Mouse (Mus musculus) forebrain, embryonic 14.5 days (tissue): ENCODE results near the gene Serpine1. TPM values are rescaled to one million over a fixed set of nuclear protein-coding genes. Genes with fewer than 3 reads are reported as not detected.

ENCODE experiments used
- ATAC-seq: fragments of 200-750 bp; cut with Nextera tagmentation; 2 replicates; pipeline ENCODE4 v1.8.0; 2017; ENCODE audit warnings: mild to moderate bottlenecking, moderate library complexity
- DNase-seq: peaks from one replicate; pipeline ENCODE4 v3.0.0-alpha.2; 2015; ENCODE audit warnings: low spot score
- H3K27ac ChIP-seq: fragments of 300-500 bp; sonication (generic); 2 replicates; pipeline ENCODE4 v1.5.1; 2014; ENCODE audit warnings: low read depth, mild to moderate bottlenecking, control low read depth, low read length, moderate library complexity
- H3K27me3 ChIP-seq: fragments of 300-500 bp; sonication (generic); replicated peaks from 2 replicates; pipeline ENCODE4 v1.6.1; 2014; ENCODE audit warnings: low read length, control low read depth, mixed read lengths; ENCODE audit not compliant: control insufficient read depth, insufficient read depth
- H3K36me3 ChIP-seq: fragments of 300-500 bp; sonication (generic); 2 replicates; pipeline ENCODE4 v1.6.1; 2014; ENCODE audit warnings: low read length, control low read depth; ENCODE audit not compliant: control insufficient read depth, insufficient read depth
- H3K4me1 ChIP-seq: fragments of 300-500 bp; sonication (generic); 2 replicates; pipeline ENCODE4 v1.6.1; 2014; ENCODE audit warnings: antibody characterized with exemption, low read length, control low read depth; ENCODE audit not compliant: control insufficient read depth, insufficient read depth
- H3K4me2 ChIP-seq: fragments of 300-500 bp; sonication (generic); 2 replicates; pipeline ENCODE4 v1.6.1; 2014; ENCODE audit warnings: mild to moderate bottlenecking, control low read depth, low read length
- H3K4me3 ChIP-seq: fragments of 300-500 bp; sonication (generic); 2 replicates; pipeline ENCODE4 v1.5.1; 2014; ENCODE audit warnings: low read depth, low read length, control low read depth
- H3K9ac ChIP-seq: fragments of 300-500 bp; sonication (generic); 2 replicates; pipeline ENCODE4 v1.6.1; 2014; ENCODE audit warnings: mild to moderate bottlenecking, low read length, control low read depth, moderate library complexity
- H3K9me3 ChIP-seq: fragments of 300-500 bp; sonication (generic); replicated peaks from 2 replicates; pipeline ENCODE4 v1.6.1; 2016; ENCODE audit warnings: low read length, control low read depth, mixed read lengths; ENCODE audit not compliant: control insufficient read depth
- WGBS: fragments of 180-500 bp; shearing (Covaris S2); extraction: QIAGEN DNeasy Blood & Tissue Kit; methylation state at CpG from one replicate; pipeline ENCODE4 v1.1.7; 2014; 5-methylcytosine and 5-hydroxymethylcytosine counted together
- polyA plus RNA-seq: library from polyadenylated mRNA; unstranded; fragments of >200 nt; fragmentation: Nextera tagmentation; extraction: Ambion mirVana; gene quantifications from 2 replicates; pipeline ENCODE4 v1.2.1, GENCODE M21; 2014

Gene Serpine1
- polyA plus RNA-seq, 1 experiment from 2014 or later, result 0.28 TPM

DNA sequence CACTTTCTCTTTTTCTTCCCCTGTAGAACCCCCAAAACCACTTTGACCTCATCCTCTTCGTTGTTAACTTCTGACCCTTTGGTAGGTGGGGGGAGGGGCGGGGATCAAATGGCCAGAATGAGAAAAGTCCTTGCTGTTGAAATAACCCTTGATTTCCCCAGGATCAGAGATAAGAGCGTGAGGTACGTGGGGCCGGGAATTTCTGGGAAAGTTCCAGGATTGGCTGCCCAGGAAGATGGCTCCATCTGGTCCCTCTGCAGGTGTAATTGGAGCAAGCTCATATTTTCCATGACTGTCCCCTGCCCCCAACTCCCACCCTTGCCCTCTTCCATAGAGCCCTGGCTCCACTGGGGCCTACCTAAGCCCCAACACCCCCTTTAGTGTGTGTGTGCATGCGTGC lies 3.7 kb upstream of the Serpine1 start:
- no peaks in the 10 kb centered on the region for H3K4me1 ChIP-seq
- H3K9me3 ChIP-seq, result no peaks in the 10 kb centered on the region
- H3K27me3 ChIP-seq, result no peaks in the 10 kb centered on the region
- no peak for DNase-seq
- no peak overlapping the region for H3K9ac ChIP-seq
- H3K4me2 ChIP-seq, result no peak overlapping the region
- WGBS, result 79% methylated on average over 6 of the region's 6 CpGs
- no peak for ATAC-seq
- H3K36me3 ChIP-seq, result no peaks in the 10 kb centered on the region
- no peak overlapping the region for H3K27ac ChIP-seq
- H3K4me3 ChIP-seq, result no peak overlapping the region

DNA sequence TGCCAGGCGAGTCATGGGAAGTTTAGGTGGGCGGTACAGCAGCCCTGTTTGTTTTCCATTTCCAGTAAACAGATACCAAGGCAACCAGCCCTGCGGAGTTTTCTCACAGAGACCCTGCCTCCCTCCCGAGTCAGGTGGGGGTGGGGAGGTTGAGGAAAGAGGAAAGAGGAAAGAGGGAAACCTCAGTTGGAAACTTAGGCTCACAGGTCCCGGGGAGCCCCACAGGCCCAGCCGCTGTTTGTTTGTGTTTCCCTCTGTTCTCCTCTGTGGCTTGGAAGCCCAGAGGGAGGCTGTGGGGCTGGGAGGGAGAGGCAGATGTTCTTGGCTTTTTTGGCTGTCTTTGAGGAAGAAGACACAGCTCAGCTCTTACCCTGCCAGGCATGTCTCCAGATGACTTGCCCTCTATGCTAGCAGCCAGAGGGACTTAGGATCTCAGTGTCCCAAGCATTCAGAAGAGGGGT lies 2.2 kb upstream of the Serpine1 start:
- DNase-seq, result no peak
- WGBS, result 39% methylated on average over 6 of the region's 6 CpGs
- Histone ChIP-seq H3K4me1 (no peaks in the 10 kb centered on the region), H3K9me3 (no peaks in the 10 kb centered on the region), H3K36me3 (no peaks in the 10 kb centered on the region), H3K4me3 (no peak overlapping the region), H3K9ac (no peak overlapping the region), H3K27me3 (no peaks in the 10 kb centered on the region), H3K27ac (no peak overlapping the region), H3K4me2 (no peak overlapping the region)
- ATAC-seq, result no peak

DNA sequence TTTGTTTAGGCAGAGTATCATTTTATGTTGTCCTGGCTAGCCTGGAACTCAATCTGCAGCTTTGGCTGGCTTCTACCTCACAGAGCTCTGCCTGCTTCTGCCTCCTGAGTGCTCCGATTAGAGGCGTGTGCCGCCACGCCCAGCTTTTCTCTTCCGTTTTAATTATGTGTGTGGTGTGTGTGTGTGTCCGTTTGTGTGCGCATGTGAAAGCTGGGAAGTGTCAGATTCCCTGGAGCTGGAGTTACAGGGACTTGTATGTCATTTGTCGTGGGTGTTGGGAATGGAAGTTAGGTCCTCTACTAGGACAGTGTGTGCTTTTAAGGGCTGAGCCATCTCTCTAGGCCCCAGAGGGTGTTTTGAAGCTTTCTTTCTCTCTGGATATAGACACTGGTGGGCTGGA lies 1.1 kb upstream of the Serpine1 start:
- Histone ChIP-seq H3K9ac (no peak overlapping the region), H3K36me3 (no peaks in the 10 kb centered on the region), H3K4me3 (no peak overlapping the region), H3K9me3 (no peaks in the 10 kb centered on the region), H3K4me2 (no peak overlapping the region), H3K4me1 (no peaks in the 10 kb centered on the region), H3K27me3 (no peaks in the 10 kb centered on the region), H3K27ac (no peak overlapping the region)
- DNase-seq (no peak), ATAC-seq (no peak)
- WGBS, result 90% methylated on average over 8 of the region's 8 CpGs

DNA sequence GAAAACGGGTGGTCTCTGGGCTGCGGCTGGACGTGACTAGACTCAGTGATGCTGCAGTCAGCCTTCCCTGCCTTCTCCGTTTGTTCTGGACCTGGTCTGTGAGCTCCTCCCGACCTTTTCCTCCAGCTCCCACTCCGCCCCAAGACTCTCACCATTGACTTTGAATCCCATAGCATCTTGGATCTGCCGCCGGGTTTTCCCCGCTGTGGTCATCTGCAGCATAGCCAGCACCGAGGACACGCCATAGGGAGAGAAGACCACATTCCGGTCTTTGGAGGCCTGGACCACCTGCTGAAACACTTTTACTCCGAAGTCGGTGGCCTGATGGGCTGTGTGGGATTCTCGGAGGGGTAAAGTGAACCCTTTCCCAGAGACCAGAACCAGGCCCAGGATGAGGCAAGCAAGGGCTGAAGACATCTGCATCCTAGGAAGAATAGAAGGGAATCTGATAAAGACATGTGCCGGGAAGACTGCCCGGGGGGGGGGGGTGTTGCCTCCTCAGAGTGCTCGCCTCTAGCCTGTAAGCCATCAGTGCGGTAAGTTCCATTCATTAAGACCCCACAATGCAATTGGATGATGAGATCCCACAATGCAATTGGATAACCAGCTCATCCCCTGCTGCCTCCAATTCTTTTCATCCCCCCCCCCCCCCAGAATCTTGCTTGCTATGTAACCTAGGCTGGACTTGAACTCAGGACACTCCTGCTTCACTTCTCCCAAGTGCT lies 1.0 kb downstream of the Serpine1 start:
- Histone ChIP-seq H3K27ac (no peak overlapping the region), H3K4me2 (no peak overlapping the region)

DNA sequence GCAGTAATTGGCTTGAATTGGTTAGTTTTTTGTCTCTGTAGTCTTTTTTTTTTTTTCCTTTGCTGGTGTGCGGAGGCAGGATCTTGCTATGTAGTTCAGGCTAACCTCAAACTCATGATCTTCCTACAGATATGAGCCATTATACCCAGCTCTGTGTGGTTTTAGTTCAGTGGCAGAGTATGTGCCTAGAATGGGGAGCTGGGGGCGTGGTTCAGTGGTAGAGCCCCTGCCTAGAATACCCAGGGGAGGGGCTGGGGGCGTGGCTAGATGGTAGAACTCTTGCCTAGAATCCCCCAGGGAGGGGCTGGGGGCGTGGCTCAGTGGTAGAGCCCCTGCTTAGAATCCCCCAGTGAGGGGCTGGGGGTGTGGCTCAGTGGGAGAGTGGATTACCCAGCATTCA lies 3.4 kb downstream of the Serpine1 start:
- no peak overlapping the region for H3K4me2 ChIP-seq
- no peak for ATAC-seq
- WGBS, result 75% methylated on average over 4 of the region's 4 CpGs

More for the DNA sequence above, 1.0 kb downstream of the Serpine1 start:
- Histone ChIP-seq H3K27me3 (no peaks in the 10 kb centered on the region), H3K9ac (no peak overlapping the region), H3K4me1 (no peaks in the 10 kb centered on the region), H3K9me3 (no peaks in the 10 kb centered on the region), H3K4me3 (no peak overlapping the region), H3K36me3 (no peaks in the 10 kb centered on the region)
- ATAC-seq (no peak), DNase-seq (no peak)
- WGBS, result 81% methylated on average over 19 of the region's 19 CpGs

DNA sequence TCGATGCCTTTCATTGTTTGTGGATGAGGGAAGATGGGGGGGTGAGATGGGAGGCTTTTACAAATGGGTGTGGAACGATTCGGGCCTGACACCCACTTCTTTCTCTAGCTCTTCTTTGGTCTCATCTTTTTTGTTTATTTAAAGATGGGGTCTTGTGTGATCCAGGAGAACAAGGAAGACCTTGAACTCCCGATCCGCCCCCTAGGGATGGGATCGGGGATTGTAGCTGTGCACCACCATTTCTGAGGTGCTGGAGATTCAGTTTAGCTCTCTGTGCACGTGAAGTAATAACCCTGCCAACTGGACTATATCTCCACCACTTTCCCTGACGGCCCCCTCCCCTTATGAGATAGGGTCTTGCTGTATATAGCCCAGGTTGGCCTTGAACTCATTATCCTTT lies 6.1 kb downstream of the Serpine1 start:
- 75% methylated on average over 8 of the region's 8 CpGs for WGBS
- Histone ChIP-seq H3K4me2 (no peak overlapping the region), H3K4me3 (no peak overlapping the region), H3K9me3 (no peaks in the 10 kb centered on the region), H3K4me1 (no peaks in the 10 kb centered on the region), H3K27me3 (no peaks in the 10 kb centered on the region), H3K36me3 (no peaks in the 10 kb centered on the region), H3K27ac (no peak overlapping the region), H3K9ac (no peak overlapping the region)
- ATAC-seq (no peak), DNase-seq (no peak)

More for the DNA sequence above, 3.4 kb downstream of the Serpine1 start:
- DNase-seq, result no peak
- no peak overlapping the region for H3K4me3 ChIP-seq
- H3K36me3 ChIP-seq, result no peaks in the 10 kb centered on the region
- no peak overlapping the region for H3K9ac ChIP-seq
- no peaks in the 10 kb centered on the region for H3K4me1 ChIP-seq
- H3K9me3 ChIP-seq, result no peaks in the 10 kb centered on the region
- no peaks in the 10 kb centered on the region for H3K27me3 ChIP-seq
- no peak overlapping the region for H3K27ac ChIP-seq

DNA sequence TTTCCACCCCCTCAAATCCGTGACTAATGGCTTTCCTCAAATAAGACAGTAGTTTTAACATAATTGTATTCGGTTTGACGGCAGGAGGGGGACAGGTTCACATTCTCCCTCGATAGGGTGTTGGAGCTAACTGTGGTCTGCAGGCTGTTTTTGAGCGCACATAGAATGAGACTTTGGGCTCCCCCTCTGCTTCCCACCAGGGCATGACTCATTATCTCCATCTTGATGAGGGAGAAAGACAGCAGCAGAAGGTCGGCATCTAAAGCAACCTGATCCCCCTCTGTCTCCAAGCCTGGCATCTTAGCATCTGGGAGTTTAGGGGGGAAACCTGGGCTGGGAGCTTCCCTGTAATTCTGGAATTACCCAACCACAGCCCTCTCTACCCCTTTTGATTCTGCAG lies 6.6 kb downstream of the Serpine1 start:
- Histone ChIP-seq H3K27ac (no peak overlapping the region), H3K4me2 (no peak overlapping the region), H3K36me3 (no peaks in the 10 kb centered on the region), H3K4me3 (no peak overlapping the region), H3K27me3 (no peaks in the 10 kb centered on the region), H3K4me1 (no peaks in the 10 kb centered on the region), H3K9ac (no peak overlapping the region), H3K9me3 (no peaks in the 10 kb centered on the region)
- DNase-seq, result no peak
- ATAC-seq, result no peak
- 69% methylated on average over 6 of the region's 6 CpGs for WGBS

DNA sequence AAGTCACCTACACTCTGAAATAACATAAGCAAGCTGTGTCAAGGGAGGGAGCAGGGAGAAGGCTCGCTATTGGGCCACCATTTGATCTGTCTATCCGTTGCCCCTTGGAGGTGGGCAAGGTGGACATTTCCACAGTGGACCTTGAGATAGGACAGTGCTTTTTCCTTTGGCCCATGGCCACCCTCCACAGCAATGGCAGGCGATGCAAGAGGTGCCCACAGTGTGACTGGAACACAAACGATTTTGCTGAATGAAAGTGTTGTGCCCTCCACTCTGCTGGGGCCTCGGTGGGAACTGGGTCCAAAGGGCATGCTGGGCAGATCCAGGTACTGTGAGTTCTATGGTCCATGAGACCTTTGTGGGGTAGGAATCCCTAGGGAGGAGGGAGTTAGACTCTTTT lies 9.5 kb downstream of the Serpine1 start:
- no peaks in the 10 kb centered on the region for H3K9me3 ChIP-seq
- no peaks in the 10 kb centered on the region for H3K4me1 ChIP-seq
- WGBS, result 88% methylated on average over 5 of the region's 5 CpGs
- H3K4me2 ChIP-seq, result no peak overlapping the region
- H3K36me3 ChIP-seq, result no peaks in the 10 kb centered on the region
- no peak overlapping the region for H3K27ac ChIP-seq
- no peak overlapping the region for H3K9ac ChIP-seq
- no peak overlapping the region for H3K4me3 ChIP-seq
- ATAC-seq (no peak), DNase-seq (no peak)
- H3K27me3 ChIP-seq, result no peaks in the 10 kb centered on the region

DNA sequence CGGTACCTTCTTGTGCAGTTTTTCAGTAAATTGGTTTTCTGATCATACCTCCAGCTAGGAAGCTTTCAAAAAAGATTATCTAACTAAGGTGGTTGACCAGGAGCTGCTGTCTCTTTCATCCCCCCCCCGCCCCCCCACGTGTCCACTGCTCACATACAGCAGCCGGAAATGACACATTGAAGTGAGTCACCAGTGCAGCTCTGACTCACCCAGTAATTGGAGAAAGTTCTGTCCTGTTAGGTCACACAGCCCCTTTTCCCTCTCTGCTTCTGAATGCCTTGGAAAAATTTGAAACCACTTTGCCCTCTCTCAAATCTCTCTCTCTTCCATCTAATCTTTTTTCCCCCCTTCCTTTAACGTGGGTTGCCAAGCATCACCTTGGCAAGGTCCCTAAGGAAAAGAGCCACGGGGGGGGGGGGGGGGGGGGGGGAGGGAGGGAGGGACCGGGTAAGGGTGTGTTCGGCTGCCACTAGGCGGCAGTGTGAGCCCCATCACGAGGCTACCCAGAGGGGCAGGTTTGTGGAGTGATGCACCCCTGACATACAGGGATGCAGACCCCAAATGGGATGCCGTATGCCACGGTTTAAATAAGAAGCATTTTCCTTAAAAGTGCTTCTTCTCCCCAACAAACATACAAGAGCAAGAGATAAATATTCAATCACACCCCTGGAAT lies 10.1 kb downstream of the Serpine1 start:
- H3K27ac ChIP-seq, result no peak overlapping the region
- ATAC-seq (no peak), DNase-seq (peak; percentile 23)
- no peaks in the 10 kb centered on the region for H3K36me3 ChIP-seq
- no peak overlapping the region for H3K4me3 ChIP-seq
- no peak overlapping the region for H3K9ac ChIP-seq
- H3K9me3 ChIP-seq, result no peaks in the 10 kb centered on the region
- no peak overlapping the region for H3K4me2 ChIP-seq
- WGBS, result 23% methylated on average over 9 of the region's 12 CpGs
- no peaks in the 10 kb centered on the region for H3K27me3 ChIP-seq
- H3K4me1 ChIP-seq, result no peaks in the 10 kb centered on the region
